In genomic region chr6:41257432-41257831, GRCm38 (mm10) we compare ENCODE assay signal across 29 mouse cellular contexts. TPM values are rescaled to one million over a fixed set of nuclear protein-coding genes. Genes with fewer than 3 reads are reported as not detected.
"Had no signal": no experiment of that assay in that cellular context is flagged by ENCODE, and none has a peak within 500 bp of the region (broad histone marks: within the 10 kb centered on the region; RNA-seq: fewer than 3 reads in every experiment).

No protein-coding gene starts in this region.

- H3K27ac ChIP-seq: kidney, postnatal 0 days; layer of hippocampus, adult 2 months; limb, embryonic 13.5 days; liver, embryonic 13.5 days; midbrain, embryonic 10.5 days; midbrain, embryonic 13.5 days; stomach, postnatal 0 days had no signal

- ATAC-seq: midbrain, embryonic 13.5 days; midbrain, embryonic 16.5 days had no signal

- DNase-seq: kidney, adult 2 months; kidney, postnatal 25 days; layer of hippocampus, adult 9-11 months; left cerebral cortex, postnatal 4 days; liver, embryonic 13.5 days; lung, adult 2 months; lung, postnatal 14 days; lung, postnatal 4 days; right cerebral cortex, postnatal 4 days; thymus, adult 2 months; thymus, postnatal 14 days; thymus, postnatal 4 days had no signal

- H3K9me3 ChIP-seq: limb, embryonic 13.5 days; liver, embryonic 13.5 days; midbrain, embryonic 10.5 days; midbrain, embryonic 13.5 days had no signal

- H3K36me3 ChIP-seq: limb, embryonic 13.5 days; liver, embryonic 13.5 days; midbrain, embryonic 10.5 days; midbrain, embryonic 13.5 days had no signal

- H3K4me2 ChIP-seq: limb, embryonic 13.5 days; liver, embryonic 13.5 days; midbrain, embryonic 13.5 days had no signal

- H3K9ac ChIP-seq: limb, embryonic 13.5 days; liver, embryonic 13.5 days; midbrain, embryonic 13.5 days had no signal

- H3K4me1 ChIP-seq: limb, embryonic 13.5 days; liver, embryonic 13.5 days; midbrain, embryonic 10.5 days; midbrain, embryonic 13.5 days had no signal

- H3K4me3 ChIP-seq: layer of hippocampus, adult 2 months; limb, embryonic 13.5 days; liver, embryonic 13.5 days; midbrain, embryonic 10.5 days; midbrain, embryonic 13.5 days had no signal

- H3K27me3 ChIP-seq: limb, embryonic 13.5 days; liver, embryonic 13.5 days; midbrain, embryonic 13.5 days had no signal

RNA-seq across cellular contexts. Expression of gene Try4, which starts 44.6 kb away (rescaled TPM):
- total RNA-seq: layer of hippocampus, adult 2 months; layer of hippocampus, postnatal 25 days; left cerebral cortex, adult 18-20 months; left cerebral cortex, postnatal 14 days; left cerebral cortex, postnatal 4 days; megakaryocyte, adult 5-6 weeks; monocyte, adult 5-6 weeks had no signal
- polyA plus RNA-seq: kidney, embryonic 14.5 days; kidney, postnatal 0 days; limb, embryonic 13.5 days; liver, embryonic 13.5 days; lung, embryonic 16.5 days; midbrain, embryonic 10.5 days; midbrain, embryonic 13.5 days; midbrain, embryonic 16.5 days; neural tube, embryonic 11.5 days; neural tube, embryonic 14.5 days; stomach, embryonic 14.5 days had no signal

RNA-seq across cellular contexts. Expression of gene Try5, which starts 59.2 kb away (rescaled TPM):
- total RNA-seq: layer of hippocampus, adult 2 months; layer of hippocampus, postnatal 25 days; left cerebral cortex, adult 18-20 months; left cerebral cortex, postnatal 14 days; megakaryocyte, adult 5-6 weeks; monocyte, adult 5-6 weeks had no signal
- polyA plus RNA-seq: kidney, adult 2 months; kidney, embryonic 14.5 days; kidney, postnatal 0 days; limb, embryonic 13.5 days; liver, embryonic 13.5 days; lung, adult 2 months; lung, embryonic 16.5 days; midbrain, embryonic 10.5 days; midbrain, embryonic 13.5 days; midbrain, embryonic 16.5 days; neural tube, embryonic 14.5 days; stomach, embryonic 14.5 days had no signal
